ENCODE assay signal across 8 mouse cellular contexts in genomic region chr11:75966401-75967372, GRCm38 (mm10). TPM values are rescaled to one million over a fixed set of nuclear protein-coding genes. Genes with fewer than 3 reads are reported as not detected.
DNase-seq lines count a peak whose midpoint lies in the region; ATAC-seq lines count a peak whose summit lies in the region.

No protein-coding gene starts in this region.

- intact Hi-C loops in left cerebral cortex, postnatal 10 days (cut with DNase I): loop anchor here (2.0 to 5.0 kb wide), 2 partner anchors 54 to 184 kb away; no protein-coding TSS in a partner anchor

- H3K9me3 ChIP-seq in hindbrain, embryonic 14.5 days (ENCODE audit: control insufficient read depth, low read length): no peaks in the 10 kb centered on the region

- peak; percentile 59 for ATAC-seq in hindbrain, embryonic 14.5 days (ENCODE audit: low FRiP score)
- ATAC-seq in megakaryocyte progenitor cell, adult 5-6 weeks (replicated peaks; ENCODE audit: poor library complexity): peak; percentile 86

- H3K36me3 ChIP-seq in hindbrain, embryonic 14.5 days (replicated peaks; ENCODE audit: control insufficient read depth, insufficient read depth): no peaks in the 10 kb centered on the region

- peaks cover 33% of the 10 kb centered on the region for H3K4me1 ChIP-seq in hindbrain, embryonic 14.5 days (replicated peaks; ENCODE audit: control insufficient read depth, insufficient read depth, low read length)

- H3K4me3 ChIP-seq in hindbrain, embryonic 14.5 days (replicated peaks; ENCODE audit: low read length): peak overlapping the region; percentile 50

- no peak overlapping the region for H3K27ac ChIP-seq in hindbrain, embryonic 14.5 days

- under 1% methylated on average over 83 of the region's 90 CpGs for WGBS in hindbrain, embryonic 14.5 days

- H3K4me2 ChIP-seq in hindbrain, embryonic 14.5 days (replicated peaks): peak overlapping the region; percentile 91

- H3K27me3 ChIP-seq in hindbrain, embryonic 14.5 days (ENCODE audit: control insufficient read depth, insufficient read depth, low read length): peaks cover 24% of the 10 kb centered on the region; the same call in 1 of the 2 replicates

- peak; percentile 87 for DNase-seq in T-cell, adult 2 months (ENCODE audit: low spot score)
- DNase-seq in cerebellum, postnatal 36 days: peak; percentile 70 to 75
- peak; percentile 74 for DNase-seq in gastrocnemius, adult 18-20 months (ENCODE audit: low spot score)
- DNase-seq in hindbrain, embryonic 14.5 days (ENCODE audit: low spot score): peak; percentile 60
- peak; percentile 20 to 89 for DNase-seq in left cerebral cortex, postnatal 10 days (ENCODE audit: extremely low spot score in 1 of 2, low spot score in 2 of 2)
- peak; percentile 52 to 57 for DNase-seq in right cerebral cortex, adult 2 months (ENCODE audit: low spot score in 2 of 2)
- peak; percentile 84 for DNase-seq in urinary bladder, postnatal 14 days (ENCODE audit: low spot score)

- peak overlapping the region; percentile 57 for H3K9ac ChIP-seq in hindbrain, embryonic 14.5 days

RNA-seq across cellular contexts. Expression of gene Rph3al, which starts 28.5 kb away (rescaled TPM):
- total RNA-seq in gastrocnemius, adult 18-20 months (2021): 10 to 100 TPM; 14.2 to 14.9 TPM
- 2.9 and 3.3 TPM in 2 replicates for polyA plus RNA-seq in hindbrain, embryonic 14.5 days (2014; fragmentation: Nextera tagmentation; extraction: Ambion mirVana)
- total RNA-seq in left cerebral cortex, postnatal 10 days (2021): 1 to 10 TPM; 3.1 to 3.8 TPM
- total RNA-seq in megakaryocyte progenitor cell, adult 5-6 weeks (2015): 0.91 and 0.93 TPM in 2 replicates
- total RNA-seq in megakaryocyte progenitor cell, adult 5-6 weeks (2017): 0.54 and 0.74 TPM in 2 replicates

RNA-seq across cellular contexts. Expression of gene 1700016K19Rik, which starts 33.0 kb away (rescaled TPM):
- total RNA-seq in gastrocnemius, adult 18-20 months (2021): not detected
- 3.9 and 5.5 TPM in 2 replicates for polyA plus RNA-seq in hindbrain, embryonic 14.5 days (2014; fragmentation: Nextera tagmentation; extraction: Ambion mirVana)
- total RNA-seq in left cerebral cortex, postnatal 10 days (2021): 1 to 10 TPM; 4.5 to 6.2 TPM
- total RNA-seq in megakaryocyte progenitor cell, adult 5-6 weeks (2015): not detected in 2 replicates
- not detected in 2 replicates for total RNA-seq in megakaryocyte progenitor cell, adult 5-6 weeks (2017)

Comparison
In these comparisons a context has a peak if more than half of its experiments do, and no peak if none do; other contexts are left out.
1. RNA of gene 1700016K19Rik, which starts 33.0 kb away (total RNA-seq): 4.5 to 6.2 TPM in left cerebral cortex, postnatal 10 days; not detected in gastrocnemius, adult 18-20 months and not detected in megakaryocyte progenitor cell, adult 5-6 weeks; every median in the first group is over 4 times any median in the second.
2. Peak in every context shown above with its lines, with median percentiles within 50 percentile points of each other: DNase-seq.